ENCODE assay signal across 18 mouse cellular contexts in genomic region chr8:107510766-107511165, GRCm38 (mm10).
"Had no signal": no experiment of that assay in that cellular context is flagged by ENCODE, and none has a peak within 500 bp of the region (broad histone marks: within the 10 kb centered on the region; RNA-seq: fewer than 3 reads in every experiment).

No protein-coding gene starts in this region.

- H3K4me3 ChIP-seq: intestine, embryonic 15.5 days; liver, embryonic 13.5 days; midbrain, embryonic 12.5 days; midbrain, embryonic 15.5 days; myocyte; neural tube, embryonic 13.5 days had no signal

- H3K9ac ChIP-seq: intestine, embryonic 15.5 days; liver, embryonic 13.5 days; midbrain, embryonic 12.5 days; midbrain, embryonic 15.5 days; neural tube, embryonic 13.5 days had no signal

- ATAC-seq: intestine, embryonic 15.5 days; midbrain, embryonic 15.5 days had no signal

- H3K4me2 ChIP-seq: intestine, embryonic 15.5 days; liver, embryonic 13.5 days; midbrain, embryonic 12.5 days; midbrain, embryonic 15.5 days; neural tube, embryonic 13.5 days had no signal

- H3K27me3 ChIP-seq: intestine, embryonic 15.5 days; liver, embryonic 13.5 days; midbrain, embryonic 12.5 days; midbrain, embryonic 15.5 days; neural tube, embryonic 13.5 days had no signal

- H3K36me3 ChIP-seq: intestine, embryonic 15.5 days had no signal

- H3K27ac ChIP-seq: intestine, embryonic 15.5 days; kidney, postnatal 0 days; liver, embryonic 13.5 days; midbrain, embryonic 12.5 days; midbrain, embryonic 15.5 days; neural tube, embryonic 13.5 days had no signal

- DNase-seq: kidney, adult 11 months; kidney, adult 9 months; kidney, postnatal 25 days; left cerebral cortex, postnatal 4 days; liver, embryonic 13.5 days; lung, adult 2 months; lung, postnatal 14 days; lung, postnatal 4 days; retina, postnatal 1 day; right cerebral cortex, postnatal 25 days; thymus, adult 18-20 months; thymus, postnatal 36 days had no signal

- H3K4me1 ChIP-seq: intestine, embryonic 15.5 days; midbrain, embryonic 12.5 days; midbrain, embryonic 15.5 days; neural tube, embryonic 13.5 days had no signal

- H3K9me3 ChIP-seq: intestine, embryonic 15.5 days; liver, embryonic 13.5 days; midbrain, embryonic 12.5 days; midbrain, embryonic 15.5 days; neural tube, embryonic 13.5 days had no signal
